Mouse (Mus musculus) stomach, embryonic 16.5 days (tissue): ENCODE results near the gene Gm9803. TPM values are rescaled to one million over a fixed set of nuclear protein-coding genes. Genes with fewer than 3 reads are reported as not detected.
A peak's percentile ranks its signal among the peaks of the same experiment; 100 is the strongest.

Source experiments
- ATAC-seq: fragments of 200-750 bp; cut with Nextera tagmentation; 2 replicates; pipeline ENCODE4 v1.8.0; 2017; ENCODE audit warnings: moderate number of reproducible peaks, moderate TSS enrichment; ENCODE audit not compliant: insufficient read depth, low FRiP score
- H3K27ac ChIP-seq: fragments of 300-500 bp; sonication (generic); 2 replicates; pipeline ENCODE4 v1.5.1; 2014; ENCODE audit warnings: low read length
- H3K27me3 ChIP-seq: fragments of 300-500 bp; sonication (generic); 2 replicates; pipeline ENCODE4 v1.6.1; 2014; ENCODE audit warnings: low read length, control low read depth, mixed read lengths; ENCODE audit not compliant: control insufficient read depth, insufficient read depth
- H3K36me3 ChIP-seq: fragments of 300-500 bp; sonication (generic); 2 replicates; pipeline ENCODE4 v1.6.1; 2014; ENCODE audit warnings: low read length; ENCODE audit not compliant: control insufficient read depth, insufficient read depth
- H3K4me1 ChIP-seq: fragments of 300-500 bp; sonication (generic); 2 replicates; pipeline ENCODE4 v1.6.1; 2014; ENCODE audit warnings: low read length, control low read depth, mixed read lengths; ENCODE audit not compliant: control insufficient read depth, insufficient read depth
- H3K4me2 ChIP-seq: fragments of 300-500 bp; sonication (generic); 2 replicates; pipeline ENCODE4 v1.6.1; 2014; ENCODE audit warnings: low read depth, low read length, mixed read lengths
- H3K4me3 ChIP-seq: fragments of 300-500 bp; sonication (generic); replicated peaks from 2 replicates; pipeline ENCODE4 v1.5.1; 2014; ENCODE audit warnings: mild to moderate bottlenecking, low read length
- H3K9ac ChIP-seq: fragments of 300-500 bp; sonication (generic); 2 replicates; pipeline ENCODE4 v1.6.1; 2014; ENCODE audit warnings: low read length
- H3K9me3 ChIP-seq: fragments of 300-500 bp; sonication (generic); replicated peaks from 2 replicates; pipeline ENCODE4 v1.6.1; 2016; ENCODE audit warnings: low read length, control low read depth; ENCODE audit not compliant: control insufficient read depth
- WGBS: fragments of 180-500 bp; shearing (Covaris S2); extraction: QIAGEN DNeasy Blood & Tissue Kit; methylation state at CpG from one replicate; pipeline ENCODE4 v1.1.7; 2014; 5-methylcytosine and 5-hydroxymethylcytosine counted together
- polyA plus RNA-seq: library from polyadenylated mRNA; unstranded; fragments of >200 nt; fragmentation: Nextera tagmentation; extraction: Ambion mirVana; gene quantifications from 2 replicates; pipeline ENCODE4 v1.2.1, GENCODE M21; 2015

Gene Gm9803
- polyA plus RNA-seq, 1 experiment from 2014 or later: 10.0 TPM

DNA sequence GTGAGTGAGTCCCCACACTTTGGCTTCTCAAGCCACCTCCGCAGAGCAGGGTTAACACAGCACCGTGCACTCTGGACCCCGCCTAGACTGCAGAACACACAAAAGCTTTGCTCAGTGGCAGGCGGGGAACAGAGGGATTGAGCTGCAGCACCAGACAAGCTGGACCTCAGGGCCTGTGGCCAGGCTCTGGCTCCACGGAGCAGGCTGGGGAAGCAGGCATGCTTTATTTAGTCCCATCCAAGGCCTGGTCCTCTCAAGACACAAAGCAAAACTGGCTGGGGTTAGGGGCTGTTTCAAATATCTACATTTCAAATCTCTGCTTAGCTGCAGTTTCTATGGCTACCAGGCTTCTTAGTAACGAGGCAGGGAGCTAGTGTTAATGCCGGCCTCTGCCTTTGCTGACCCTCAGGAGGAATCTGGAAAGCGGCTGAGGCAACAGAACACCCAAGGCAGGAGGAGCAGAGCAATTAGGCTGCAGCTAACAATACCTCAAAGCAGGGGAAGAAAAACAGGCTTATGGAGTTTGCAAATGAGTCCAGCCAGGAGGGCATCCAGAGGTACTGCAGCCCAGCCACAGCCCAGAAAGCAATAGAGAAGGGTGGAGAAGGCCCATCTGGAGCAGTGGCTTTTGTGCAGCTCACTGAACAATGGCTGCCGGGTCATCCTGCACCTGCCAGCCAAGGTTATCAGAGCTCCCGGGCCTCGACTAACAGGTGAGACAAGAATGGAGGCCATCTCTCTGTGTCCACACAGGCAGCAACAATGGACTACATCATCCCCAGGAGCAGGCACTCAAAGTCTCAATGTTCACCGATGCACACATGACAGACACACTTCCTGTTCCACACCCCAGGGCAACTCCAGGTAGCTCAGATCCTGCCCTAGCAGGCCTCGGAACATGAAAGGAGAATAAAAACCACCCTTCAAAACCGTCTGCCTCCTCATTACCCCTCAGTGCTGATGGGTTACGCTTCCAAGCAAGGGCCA is 3.7 kb downstream of the Gm9803 start:
- Histone ChIP-seq H3K4me3 (no peak overlapping the region), H3K9me3 (no peaks in the 10 kb centered on the region), H3K27ac (peak overlapping the region; percentile 74), H3K4me1 (peaks cover 9% of the 10 kb centered on the region; the same call in 1 of the 2 replicates), H3K9ac (peak overlapping the region; percentile 38; the same call in 1 of the 2 replicates), H3K27me3 (no peaks in the 10 kb centered on the region), H3K4me2 (no peak overlapping the region), H3K36me3 (peaks cover 8% of the 10 kb centered on the region; the same call in 1 of the 2 replicates)
- 45% methylated on average over 15 of the region's 15 CpGs for WGBS
- peak; percentile 67; the same call in 1 of the 2 replicates for ATAC-seq

DNA sequence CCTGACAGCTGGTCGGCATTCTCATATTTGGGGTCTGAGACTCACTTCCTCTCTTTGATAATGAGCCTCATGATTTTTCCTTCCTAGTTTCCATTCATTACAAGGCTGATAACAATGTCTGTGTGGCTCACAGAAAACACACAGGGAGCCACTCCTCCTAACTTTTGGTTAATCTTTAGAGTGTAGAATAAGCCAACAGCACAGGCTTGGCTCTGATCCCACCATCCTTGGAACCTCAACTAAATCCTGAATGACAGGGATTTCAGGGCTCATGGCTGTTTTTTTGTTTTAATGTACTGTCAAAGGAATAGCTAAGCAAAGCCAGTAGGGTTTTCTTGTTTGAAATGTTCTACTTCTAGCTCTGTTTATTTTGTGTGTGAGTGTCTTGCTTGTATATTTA is 10.5 kb downstream of the Gm9803 start:
- WGBS: 56% methylated on average over 1 of the region's 1 CpGs
- no peaks in the 10 kb centered on the region for H3K27me3 ChIP-seq
- no peak overlapping the region for H3K27ac ChIP-seq
- H3K4me2 ChIP-seq: no peak overlapping the region
- H3K4me3 ChIP-seq: no peak overlapping the region
- peaks cover 7% of the 10 kb centered on the region; the same call in 1 of the 2 replicates for H3K36me3 ChIP-seq
- H3K4me1 ChIP-seq: peaks cover 5% of the 10 kb centered on the region
- H3K9ac ChIP-seq: no peak overlapping the region
- H3K9me3 ChIP-seq: no peaks in the 10 kb centered on the region
- ATAC-seq: no peak

GRCm38 (mm10) chr10:43537652-43538051 is 13.8 kb downstream of the Gm9803 start:
- H3K27ac ChIP-seq: no peak overlapping the region
- no peaks in the 10 kb centered on the region for H3K36me3 ChIP-seq
- peaks cover 12% of the 10 kb centered on the region for H3K4me1 ChIP-seq
- ATAC-seq: no peak
- no peak overlapping the region for H3K4me3 ChIP-seq
- no peak overlapping the region for H3K9ac ChIP-seq
- no peak overlapping the region for H3K4me2 ChIP-seq
- no peaks in the 10 kb centered on the region for H3K27me3 ChIP-seq
- H3K9me3 ChIP-seq: no peaks in the 10 kb centered on the region
- 87% methylated on average over 7 of the region's 7 CpGs for WGBS

- peaks cover 12% of the 10 kb centered on the region for H3K4me1 ChIP-seq
- H3K27ac ChIP-seq: no peak overlapping the region
- H3K9ac ChIP-seq: no peak overlapping the region
- 80% methylated on average over 5 of the region's 5 CpGs for WGBS
- H3K9me3 ChIP-seq: no peaks in the 10 kb centered on the region
- H3K36me3 ChIP-seq: no peaks in the 10 kb centered on the region
- H3K4me2 ChIP-seq: 0 out of 2 replicates have a peak overlapping the region, but pooled peaks have one; percentile 75
- ATAC-seq: no peak
- no peak overlapping the region for H3K4me3 ChIP-seq
- no peaks in the 10 kb centered on the region for H3K27me3 ChIP-seq
Observed at GRCm38 (mm10) chr10:43538831-43539230, 14.9 kb downstream of the Gm9803 start.

DNA sequence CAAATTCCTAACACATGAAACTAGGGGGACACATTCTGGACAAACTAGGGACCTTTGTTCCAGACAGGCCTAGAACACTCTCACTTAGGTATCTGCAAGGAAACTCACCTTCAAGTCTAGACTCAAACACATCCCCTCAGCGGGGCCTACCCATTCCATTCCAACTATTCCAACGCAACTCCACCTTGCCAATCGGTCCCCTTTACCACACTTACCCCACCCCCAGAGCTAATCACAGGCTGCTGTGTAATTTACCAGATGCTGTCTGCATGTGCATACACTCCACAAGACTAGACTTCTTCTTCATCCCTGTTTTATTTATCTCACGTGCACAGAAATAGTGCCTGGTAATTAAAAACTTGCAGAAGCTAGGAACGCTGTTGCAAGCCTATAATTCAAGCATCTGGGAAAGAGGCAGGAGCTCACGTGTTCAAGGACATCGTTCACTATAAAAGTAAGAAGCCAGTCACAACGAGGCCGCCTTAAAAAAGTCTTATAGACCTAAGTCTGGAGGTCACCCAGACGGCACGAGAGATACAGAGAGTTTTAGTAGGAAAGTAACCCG is 15.9 kb downstream of the Gm9803 start:
- H3K27ac ChIP-seq: peak overlapping the region; percentile 43
- WGBS: 13% methylated on average over 12 of the region's 12 CpGs
- peak overlapping the region; percentile 87 for H3K9ac ChIP-seq
- ATAC-seq: no peak
- H3K4me1 ChIP-seq: peaks cover 12% of the 10 kb centered on the region
- H3K27me3 ChIP-seq: no peaks in the 10 kb centered on the region
- H3K9me3 ChIP-seq: no peaks in the 10 kb centered on the region
- H3K36me3 ChIP-seq: no peaks in the 10 kb centered on the region
- H3K4me3 ChIP-seq: peak overlapping the region; percentile 62
- H3K4me2 ChIP-seq: peak overlapping the region; percentile 75

- peak; percentile 99 for ATAC-seq
- Histone ChIP-seq H3K36me3 (no peaks in the 10 kb centered on the region), H3K4me3 (peak within 1 kb of the TSS; percentile 62), H3K9me3 (no peaks in the 10 kb centered on the region), H3K27ac (peak within 1 kb of the TSS; percentile 43), H3K9ac (peak within 1 kb of the TSS; percentile 87), H3K4me2 (peak within 1 kb of the TSS; percentile 75), H3K4me1 (peaks cover 12% of the 10 kb centered on the region), H3K27me3 (no peaks in the 10 kb centered on the region)
- WGBS: under 1% methylated on average over 51 of the region's 56 CpGs
Observed at GRCm38 (mm10) chr10:43540442-43541152, 16.7 kb downstream of the Gm9803 start, which contains the start of gene 1700021F05Rik. TSS of gene 1700021F05Rik (minus strand) at chr10:43540994.

GRCm38 (mm10) chr10:43541153-43541544 is 17.3 kb downstream of the Gm9803 start:
- peak; percentile 4; the same call in 1 of the 2 replicates for ATAC-seq
- H3K36me3 ChIP-seq: no peaks in the 10 kb centered on the region
- no peaks in the 10 kb centered on the region for H3K27me3 ChIP-seq
- 46% methylated on average over 7 of the region's 8 CpGs for WGBS
- no peak overlapping the region for H3K27ac ChIP-seq
- peak overlapping the region; percentile 62 for H3K4me3 ChIP-seq
- peak overlapping the region; percentile 39 for H3K4me2 ChIP-seq
- no peaks in the 10 kb centered on the region for H3K9me3 ChIP-seq
- H3K4me1 ChIP-seq: peaks cover 12% of the 10 kb centered on the region
- H3K9ac ChIP-seq: peak overlapping the region; percentile 87; the same call in 1 of the 2 replicates

DNA sequence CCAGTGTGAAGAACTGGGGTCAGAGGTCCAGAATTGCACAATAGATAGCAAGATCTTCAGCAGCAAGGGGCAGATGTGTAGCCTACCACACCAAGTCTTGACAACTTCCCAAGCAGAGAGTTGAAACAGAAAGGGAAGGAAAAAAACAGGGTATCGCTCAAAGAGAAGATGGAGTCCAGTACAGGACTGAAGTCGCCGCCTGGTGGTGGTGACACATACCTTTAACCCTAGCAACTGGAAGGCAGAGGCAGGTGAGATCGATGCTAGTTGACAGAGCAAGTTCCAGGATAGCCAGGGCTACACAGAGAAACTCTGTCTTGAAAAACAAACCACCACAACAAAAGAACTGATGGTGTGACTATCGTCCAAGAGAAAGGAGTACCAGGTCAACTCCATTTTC is 25.5 kb downstream of the Gm9803 start:
- H3K27me3 ChIP-seq: no peaks in the 10 kb centered on the region
- H3K27ac ChIP-seq: no peak overlapping the region
- no peak overlapping the region for H3K4me2 ChIP-seq
- 51% methylated on average over 5 of the region's 5 CpGs for WGBS
- no peak for ATAC-seq
- no peaks in the 10 kb centered on the region for H3K4me1 ChIP-seq
- H3K4me3 ChIP-seq: no peak overlapping the region
- H3K9me3 ChIP-seq: no peaks in the 10 kb centered on the region
- H3K9ac ChIP-seq: no peak overlapping the region
- H3K36me3 ChIP-seq: no peaks in the 10 kb centered on the region
